Mouse (Mus musculus) cortical plate, adult 2 months (tissue): ENCODE measurements around the gene Gm14569.

Experiments used
- CTCF ChIP-seq: fragments of 200-500 bp; IDR thresholded peaks from 2 replicates; pipeline ENCODE4 v1.5.1; 2011; ENCODE audit warnings: mild to moderate bottlenecking, control low read depth, low read length; ENCODE audit not compliant: insufficient read depth; ENCODE audit errors: extremely low read depth
- POLR2A ChIP-seq: fragments of 200-500 bp; IDR thresholded peaks from 2 replicates; pipeline ENCODE4 v1.6.1; 2011; ENCODE audit warnings: mild to moderate bottlenecking, low read length, control low read depth; ENCODE audit not compliant: insufficient read depth; ENCODE audit errors: extremely low read depth

- peak; percentile 35 for TF ChIP-seq CTCF
- TF ChIP-seq POLR2A, result no peak
Observed at GRCm38 (mm10) chrX:36434993-36435392, 56.6 kb downstream of the Gm14569 start.
